Comparison of ENCODE assay signal across 7 mouse cellular contexts in the genomic region with DNA sequence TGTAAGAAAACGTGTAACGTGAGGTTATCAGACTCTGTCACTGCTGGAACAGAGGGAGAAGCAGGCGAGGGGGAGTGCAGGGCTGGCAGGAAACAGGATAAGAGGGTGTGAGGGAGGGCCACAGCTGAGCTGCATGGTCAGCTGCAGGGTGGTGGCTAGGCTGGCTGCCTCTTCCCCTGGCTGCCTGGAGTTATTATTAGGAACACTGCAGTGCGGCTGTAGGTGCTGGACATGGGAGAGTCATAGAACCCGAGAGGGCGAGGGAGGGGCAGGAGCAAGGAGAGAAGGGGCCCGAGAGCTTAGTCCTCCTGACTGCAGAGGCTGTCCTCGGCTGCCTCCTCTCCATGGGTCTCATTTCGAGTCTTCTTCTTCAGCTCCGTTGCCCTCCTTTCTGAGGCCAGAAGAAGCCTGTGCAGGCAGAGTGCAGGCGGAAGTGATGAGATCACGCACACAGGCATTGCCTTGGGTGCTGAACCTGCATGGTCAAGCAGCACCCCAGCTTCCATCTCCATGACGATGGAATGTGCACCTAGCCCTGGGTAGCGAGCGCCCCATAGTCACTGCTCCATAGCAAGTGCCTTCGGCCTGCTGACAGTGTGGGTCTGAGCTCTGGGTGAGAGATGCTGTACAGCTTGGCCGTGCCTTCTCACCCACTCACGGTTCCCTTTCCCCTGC. TPM values are rescaled to one million over a fixed set of nuclear protein-coding genes. Genes with fewer than 3 reads are reported as not detected.
DNase-seq lines count a peak whose midpoint lies in the region; ATAC-seq lines count a peak whose summit lies in the region.

No protein-coding gene starts in this region.

- H3K4me1 ChIP-seq in embryonic facial prominence, embryonic 13.5 days, result peaks cover 35% of the 10 kb centered on the region
- H3K4me1 ChIP-seq in heart, embryonic 16.5 days (ENCODE audit: control insufficient read depth, insufficient read depth, low read length), result peaks cover 47% of the 10 kb centered on the region
- H3K4me1 ChIP-seq in midbrain, embryonic 15.5 days, result peaks cover 48% of the 10 kb centered on the region

- 68% methylated on average over 18 of the region's 18 CpGs for WGBS in embryonic facial prominence, embryonic 13.5 days
- WGBS in heart, embryonic 16.5 days, result 25% methylated on average over 18 of the region's 18 CpGs
- WGBS in midbrain, embryonic 15.5 days, result 72% methylated on average over 18 of the region's 18 CpGs

- ATAC-seq in embryonic facial prominence, embryonic 13.5 days (ENCODE audit: insufficient number of reproducible peaks, insufficient read depth, low FRiP score, low TSS enrichment, low read depth), result no peak
- peak; percentile 81 for ATAC-seq in heart, embryonic 16.5 days (replicated peaks; ENCODE audit: extremely low read depth, insufficient read depth, low FRiP score)
- no peak for ATAC-seq in midbrain, embryonic 15.5 days (replicated peaks)

- peaks cover 41% of the 10 kb centered on the region for H3K36me3 ChIP-seq in embryonic facial prominence, embryonic 13.5 days
- peaks cover 10% of the 10 kb centered on the region for H3K36me3 ChIP-seq in heart, embryonic 16.5 days (ENCODE audit: control insufficient read depth, insufficient read depth)
- peaks cover 12% of the 10 kb centered on the region; the same call in 1 of the 2 replicates for H3K36me3 ChIP-seq in midbrain, embryonic 15.5 days (replicated peaks)

- 0 out of 2 replicates have a peak overlapping the region, but pooled peaks have one; percentile 33 for H3K27ac ChIP-seq in embryonic facial prominence, embryonic 13.5 days
- H3K27ac ChIP-seq in heart, embryonic 16.5 days (ENCODE audit: low read length), result peak overlapping the region; percentile 95
- H3K27ac ChIP-seq in midbrain, embryonic 15.5 days, result no peak overlapping the region

- H3K4me2 ChIP-seq in embryonic facial prominence, embryonic 13.5 days, result peak overlapping the region; percentile 18
- peak overlapping the region; percentile 79 for H3K4me2 ChIP-seq in heart, embryonic 16.5 days (ENCODE audit: low read depth, low read length)
- peak overlapping the region; percentile 12; the same call in 1 of the 2 replicates for H3K4me2 ChIP-seq in midbrain, embryonic 15.5 days

- H3K9me3 ChIP-seq in embryonic facial prominence, embryonic 13.5 days, result no peaks in the 10 kb centered on the region
- H3K9me3 ChIP-seq in heart, embryonic 16.5 days (replicated peaks; ENCODE audit: control insufficient read depth, low read length), result no peaks in the 10 kb centered on the region
- H3K9me3 ChIP-seq in midbrain, embryonic 15.5 days, result no peaks in the 10 kb centered on the region

- no peaks in the 10 kb centered on the region for H3K27me3 ChIP-seq in embryonic facial prominence, embryonic 13.5 days
- H3K27me3 ChIP-seq in heart, embryonic 16.5 days (ENCODE audit: control insufficient read depth, insufficient read depth, low read length), result no peaks in the 10 kb centered on the region
- H3K27me3 ChIP-seq in midbrain, embryonic 15.5 days (replicated peaks), result no peaks in the 10 kb centered on the region

- peak; percentile 50 for DNase-seq in ovary, adult 18-20 months (ENCODE audit: low spot score)
- no peak for DNase-seq in ovary, postnatal 14 days (ENCODE audit: low spot score)
- peak; percentile 39 to 47 for DNase-seq in kidney, postnatal 36 days
- DNase-seq in thymus, postnatal 36 days, result no peak

- peak overlapping the region; percentile 51; the same call in 1 of the 2 replicates for H3K9ac ChIP-seq in embryonic facial prominence, embryonic 13.5 days
- peak overlapping the region; percentile 74 for H3K9ac ChIP-seq in heart, embryonic 16.5 days (ENCODE audit: low read length)
- no peak overlapping the region for H3K9ac ChIP-seq in midbrain, embryonic 15.5 days

- no peak overlapping the region for H3K4me3 ChIP-seq in embryonic facial prominence, embryonic 13.5 days
- H3K4me3 ChIP-seq in heart, embryonic 16.5 days (ENCODE audit: low read length), result peak overlapping the region; percentile 26
- no peak overlapping the region for H3K4me3 ChIP-seq in midbrain, embryonic 15.5 days

RNA-seq across cellular contexts. Expression of a gene that starts 3.3 kb away (rescaled TPM):
- 15.5 and 17.6 TPM in 2 replicates for polyA plus RNA-seq in embryonic facial prominence, embryonic 13.5 days (2015; fragmentation: Nextera tagmentation; extraction: Ambion mirVana)
- 11.7 and 13.2 TPM in 2 replicates for polyA plus RNA-seq in heart, embryonic 16.5 days (2015; fragmentation: Nextera tagmentation; extraction: Ambion mirVana)
- 22.0 and 23.3 TPM in 2 replicates for polyA plus RNA-seq in midbrain, embryonic 15.5 days (2015; fragmentation: Nextera tagmentation; extraction: Ambion mirVana)

RNA-seq across cellular contexts. Expression of a gene that starts 16.7 kb away (rescaled TPM):
- polyA plus RNA-seq in embryonic facial prominence, embryonic 13.5 days (2015; fragmentation: Nextera tagmentation; extraction: Ambion mirVana), result 62.5 and 69.3 TPM in 2 replicates
- polyA plus RNA-seq in heart, embryonic 16.5 days (2015; fragmentation: Nextera tagmentation; extraction: Ambion mirVana), result 45.0 and 45.8 TPM in 2 replicates
- polyA plus RNA-seq in midbrain, embryonic 15.5 days (2015; fragmentation: Nextera tagmentation; extraction: Ambion mirVana), result 48.4 and 49.1 TPM in 2 replicates

RNA-seq across cellular contexts. Expression of a gene that starts 17.9 kb away (rescaled TPM):
- polyA plus RNA-seq in embryonic facial prominence, embryonic 13.5 days (2015; fragmentation: Nextera tagmentation; extraction: Ambion mirVana), result 1,482 and 1,867 TPM in 2 replicates
- polyA plus RNA-seq in heart, embryonic 16.5 days (2015; fragmentation: Nextera tagmentation; extraction: Ambion mirVana), result 3,677 and 4,254 TPM in 2 replicates
- 1,389 and 1,453 TPM in 2 replicates for polyA plus RNA-seq in midbrain, embryonic 15.5 days (2015; fragmentation: Nextera tagmentation; extraction: Ambion mirVana)

RNA-seq across cellular contexts. Expression of a gene that starts 43.1 kb away (rescaled TPM):
- 150 and 163 TPM in 2 replicates for polyA plus RNA-seq in embryonic facial prominence, embryonic 13.5 days (2015; fragmentation: Nextera tagmentation; extraction: Ambion mirVana)
- 97.4 and 99.3 TPM in 2 replicates for polyA plus RNA-seq in heart, embryonic 16.5 days (2015; fragmentation: Nextera tagmentation; extraction: Ambion mirVana)
- polyA plus RNA-seq in midbrain, embryonic 15.5 days (2015; fragmentation: Nextera tagmentation; extraction: Ambion mirVana), result 58.3 and 58.6 TPM in 2 replicates

RNA-seq across cellular contexts. Expression of a gene that starts 43.2 kb away (rescaled TPM):
- 216 and 218 TPM in 2 replicates for polyA plus RNA-seq in embryonic facial prominence, embryonic 13.5 days (2015; fragmentation: Nextera tagmentation; extraction: Ambion mirVana)
- 270 and 281 TPM in 2 replicates for polyA plus RNA-seq in heart, embryonic 16.5 days (2015; fragmentation: Nextera tagmentation; extraction: Ambion mirVana)
- polyA plus RNA-seq in midbrain, embryonic 15.5 days (2015; fragmentation: Nextera tagmentation; extraction: Ambion mirVana), result 129 and 131 TPM in 2 replicates

Comparison
In these comparisons a context has a peak if more than half of its experiments do, and no peak if none do; other contexts are left out.
1. DNase-seq: peak in ovary, adult 18-20 months (single experiment) and kidney, postnatal 36 days (2 of 2); none in ovary, postnatal 14 days (single experiment) and thymus, postnatal 36 days (0 of 2).
2. H3K4me2 ChIP-seq: peak in every context shown above with its lines; median percentile 79 in heart, embryonic 16.5 days; 18 in embryonic facial prominence, embryonic 13.5 days; 12 in midbrain, embryonic 15.5 days.